Mouse (Mus musculus) bone marrow, adult 2 months (tissue): ENCODE measurements around the gene Rnf10. TPM values are rescaled to one million over a fixed set of nuclear protein-coding genes. Genes with fewer than 3 reads are reported as not detected.
A peak's percentile ranks its signal among the peaks of the same experiment; 100 is the strongest.

Experiments used
- H3K27ac ChIP-seq: fragments of 200-500 bp; 2 replicates; pipeline ENCODE4 v1.5.1; 2012; ENCODE audit warnings: low read depth, mild to moderate bottlenecking, control low read depth, inconsistent platforms, low read length; ENCODE audit not compliant: control insufficient read depth, poor library complexity, insufficient read depth
- H3K4me1 ChIP-seq: fragments of 200-500 bp; 2 replicates; pipeline ENCODE4 v1.6.1; 2011; ENCODE audit warnings: low read length; ENCODE audit not compliant: control insufficient read depth, insufficient read depth
- H3K4me3 ChIP-seq: fragments of 200-500 bp; replicated peaks from 2 replicates; pipeline ENCODE3; 2011; ENCODE audit warnings: mild to moderate bottlenecking, low read depth, low read length, control low read depth; ENCODE audit not compliant: control insufficient read depth
- CTCF ChIP-seq: fragments of 200-500 bp; IDR thresholded peaks from 2 replicates; pipeline ENCODE4 v1.5.1; 2011; ENCODE audit warnings: low read length, control low read depth; ENCODE audit not compliant: control insufficient read depth, insufficient read depth
- POLR2A ChIP-seq: fragments of 200-500 bp; IDR thresholded peaks from 2 replicates; pipeline ENCODE4 v1.6.1; 2011; ENCODE audit warnings: low read depth, mild to moderate bottlenecking, control low read depth, low read length, borderline replicate concordance; ENCODE audit not compliant: control insufficient read depth
- WGBS: fragments of 180-500 bp; shearing (Covaris S2); methylation state at CpG from one replicate; pipeline ENCODE4 v1.1.7; 2018; 5-methylcytosine and 5-hydroxymethylcytosine counted together
- polyA plus RNA-seq: library from polyadenylated mRNA; stranded (reverse); fragments of >200 nt; gene quantifications from 2 replicates; pipeline ENCODE4 v1.2.4, GENCODE M21; 2011; ENCODE audit warnings: low replicate concordance; ENCODE audit not compliant: missing spikeins, insufficient read depth, insufficient read length

Gene Rnf10
- polyA plus RNA-seq, 1 experiment: 165 TPM

DNA sequence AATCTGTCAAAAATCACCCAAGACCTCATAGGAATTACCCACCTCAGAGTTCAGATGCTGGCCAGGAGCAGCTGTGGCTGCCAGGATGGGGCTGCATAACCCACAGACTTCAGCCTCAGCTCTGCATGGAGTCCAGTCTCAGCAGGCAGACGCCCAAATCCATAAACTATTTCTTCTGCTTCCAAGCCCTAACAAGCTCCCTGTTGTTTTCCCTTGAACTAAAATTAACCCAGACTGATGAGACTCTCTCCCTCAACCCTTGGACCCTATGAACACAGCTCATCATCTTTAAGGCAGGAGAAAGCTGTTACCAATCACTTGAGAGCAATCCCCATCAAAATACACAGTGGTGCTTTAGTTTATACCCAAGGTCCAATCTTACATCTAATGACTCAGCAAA lies 17.2 kb downstream of the Rnf10 start:
- WGBS: 92% methylated on average over 1 of the region's 1 CpGs
- H3K4me1 ChIP-seq: no peaks in the 10 kb centered on the region
- TF ChIP-seq POLR2A: no peak
- TF ChIP-seq CTCF: no peak
- no peak overlapping the region for H3K4me3 ChIP-seq
- no peak overlapping the region for H3K27ac ChIP-seq

DNA sequence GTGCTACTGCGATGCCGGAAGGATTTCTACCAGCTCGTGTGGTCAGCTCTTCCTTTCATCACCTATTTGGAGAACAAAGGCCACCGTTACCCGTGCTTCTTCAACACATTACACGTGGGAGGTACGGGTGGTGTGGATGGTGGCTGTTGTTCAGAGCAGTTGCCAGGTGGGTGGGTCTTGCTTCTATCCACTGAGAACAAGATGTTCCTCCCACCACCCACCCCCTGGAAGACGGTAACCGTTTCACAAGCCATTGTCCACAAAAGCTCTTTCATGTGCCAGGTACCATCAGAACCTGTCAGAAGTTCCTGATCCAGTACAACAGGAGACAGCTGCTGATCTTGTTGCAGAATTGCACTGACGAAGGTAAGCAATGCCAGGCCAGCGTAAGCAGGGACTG lies 32.5 kb downstream of the Rnf10 start:
- H3K4me1 ChIP-seq: no peaks in the 10 kb centered on the region; the same call in 1 of the 2 replicates
- H3K4me3 ChIP-seq: no peak overlapping the region
- H3K27ac ChIP-seq: no peak overlapping the region
- WGBS: 87% methylated on average over 11 of the region's 11 CpGs
- no peak for TF ChIP-seq CTCF
- no peak for TF ChIP-seq POLR2A

GRCm38 (mm10) chr5:115238729-115239195 lies 33.9 kb downstream of the Rnf10 start:
- peak overlapping the region; percentile 12 for H3K4me3 ChIP-seq
- H3K4me1 ChIP-seq: no peaks in the 10 kb centered on the region; the same call in 1 of the 2 replicates
- H3K27ac ChIP-seq: no peak overlapping the region
- TF ChIP-seq POLR2A (no peak), CTCF (no peak)
- WGBS: 13% methylated on average over 11 of the region's 11 CpGs

GRCm38 (mm10) chr5:115237803-115238728 lies 34.6 kb downstream of the Rnf10 start:
- Histone ChIP-seq H3K27ac (peak overlapping the region; percentile 58; the same call in 1 of the 2 replicates), H3K4me3 (peak overlapping the region; percentile 96), H3K4me1 (no peaks in the 10 kb centered on the region; the same call in 1 of the 2 replicates)
- TF ChIP-seq POLR2A (peak; percentile 83; the same call in 1 of the 2 replicates), CTCF (no peak)
- under 1% methylated on average over 88 of the region's 88 CpGs for WGBS

DNA sequence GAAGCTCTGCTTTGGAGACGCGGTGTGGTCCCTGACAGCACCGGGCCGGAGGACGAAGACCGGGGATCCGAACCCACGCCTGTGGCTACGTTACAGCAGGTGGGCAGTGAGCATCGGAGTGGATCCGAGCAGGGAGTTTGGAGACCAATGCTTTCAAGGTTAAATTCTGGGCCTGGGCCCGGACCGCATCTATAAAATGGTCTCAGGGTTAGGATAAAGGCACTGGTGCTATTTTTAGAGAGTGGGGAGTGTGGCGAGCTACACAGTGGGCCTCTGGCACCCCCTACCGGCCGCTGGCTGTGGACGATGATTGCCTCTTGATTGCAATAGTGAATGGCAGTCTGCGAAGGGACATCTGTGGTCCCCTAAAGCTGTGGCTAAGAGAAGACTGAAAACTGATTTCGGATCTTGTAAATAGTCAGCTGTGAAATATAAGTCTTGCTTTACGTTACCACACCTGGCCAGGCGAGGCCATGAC lies 36.9 kb downstream of the Rnf10 start, which contains the start of gene Pop5:
Pop5 (plus strand) TSS at position 51 of the 478 bp plus-strand sequence.
- Histone ChIP-seq H3K4me1 (no peaks in the 10 kb centered on the region; the same call in 1 of the 2 replicates), H3K27ac (no peak within 1 kb of the TSS), H3K4me3 (peak within 1 kb of the TSS; percentile 56)
- WGBS: under 1% methylated on average over 21 of the region's 21 CpGs
- TF ChIP-seq POLR2A: peak; percentile 33; the same call in 1 of the 2 replicates
- TF ChIP-seq CTCF: peak; percentile 94

DNA sequence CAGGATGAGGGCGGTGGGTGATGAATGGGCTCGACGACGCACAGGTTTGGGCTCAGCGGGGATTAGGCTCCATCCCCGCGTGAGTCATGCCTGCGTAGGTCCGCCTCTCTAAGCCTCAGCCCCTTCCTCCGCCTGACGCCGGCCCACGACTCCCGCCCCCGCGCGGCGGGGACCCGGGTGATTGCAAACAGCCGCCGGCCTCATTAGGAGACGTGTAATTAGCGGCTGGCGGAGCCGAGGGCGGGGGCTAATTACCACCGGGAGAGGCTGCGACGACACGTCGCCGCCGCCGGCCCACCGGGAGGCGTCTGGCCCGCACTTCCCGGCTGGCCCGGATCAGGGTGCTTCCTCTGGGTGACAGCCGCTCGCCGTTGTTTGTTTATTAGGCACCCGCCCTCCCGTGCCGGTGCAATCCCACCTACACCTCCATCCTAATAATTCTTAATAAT lies 37.4 kb downstream of the Rnf10 start:
- 2% methylated on average over 45 of the region's 45 CpGs for WGBS
- TF ChIP-seq POLR2A (no peak), CTCF (no peak)

DNA sequence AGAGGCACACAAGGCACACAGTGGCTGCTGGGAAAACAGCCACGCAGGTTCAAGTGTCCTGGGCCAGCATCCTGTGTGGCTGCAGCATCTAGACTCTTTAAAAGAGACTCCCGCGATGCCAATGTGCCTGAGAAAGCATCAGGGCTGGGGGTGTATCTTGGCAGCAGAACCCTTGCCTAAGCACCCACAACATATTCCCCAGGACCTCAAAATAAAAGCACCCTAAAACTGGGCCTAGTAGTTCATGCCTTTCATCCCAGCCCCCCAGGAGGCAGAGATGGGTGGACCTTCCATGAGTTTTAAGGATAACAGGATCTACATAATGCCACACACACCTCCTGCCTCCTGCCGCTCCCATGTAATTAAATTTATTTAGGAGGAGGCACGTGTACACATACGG lies 38.2 kb downstream of the Rnf10 start:
- WGBS: 86% methylated on average over 6 of the region's 6 CpGs
- Histone ChIP-seq H3K4me3 (no peak overlapping the region), H3K4me1 (no peaks in the 10 kb centered on the region; the same call in 1 of the 2 replicates), H3K27ac (no peak overlapping the region)
- TF ChIP-seq POLR2A: no peak
- no peak for TF ChIP-seq CTCF

More for the DNA sequence above, 37.4 kb downstream of the Rnf10 start:
- H3K4me3 ChIP-seq: peak overlapping the region; percentile 56
- H3K4me1 ChIP-seq: no peaks in the 10 kb centered on the region; the same call in 1 of the 2 replicates
- H3K27ac ChIP-seq: no peak overlapping the region

GRCm38 (mm10) chr5:115233031-115233780 lies 39.5 kb downstream of the Rnf10 start:
- no peaks in the 10 kb centered on the region; the same call in 1 of the 2 replicates for H3K4me1 ChIP-seq
- TF ChIP-seq CTCF (no peak), POLR2A (no peak)
- WGBS: 85% methylated on average over 14 of the region's 14 CpGs
- no peak overlapping the region for H3K4me3 ChIP-seq
- no peak overlapping the region for H3K27ac ChIP-seq
